ENCODE assay signal across 24 mouse cellular contexts in the genomic region with DNA sequence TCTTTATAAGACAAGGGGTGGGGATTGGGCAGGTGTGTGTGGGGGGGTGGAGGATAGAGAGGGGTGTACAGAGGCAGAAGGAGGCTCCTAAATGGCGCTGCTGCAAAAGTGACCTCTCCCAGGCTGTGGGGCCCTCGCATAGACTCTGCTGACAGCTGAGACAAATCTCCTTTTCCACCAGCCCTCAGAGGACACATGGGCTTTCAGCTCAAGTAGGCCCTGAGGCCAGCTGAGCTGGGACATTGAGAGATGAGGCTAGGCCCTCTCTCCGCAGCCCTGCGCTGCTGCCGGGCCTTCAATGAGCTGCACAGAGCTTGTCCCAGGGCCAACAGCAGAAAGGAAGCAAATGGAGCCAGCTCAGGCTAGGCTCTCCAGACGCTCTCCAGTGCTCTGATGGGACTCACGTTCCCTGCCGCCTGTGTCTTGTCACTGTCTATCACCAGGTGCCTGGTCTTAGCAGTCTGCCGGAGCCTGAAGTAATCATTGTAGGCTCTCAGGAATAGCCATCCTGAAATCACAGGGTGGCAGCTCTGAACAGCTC. TPM values are rescaled to one million over a fixed set of nuclear protein-coding genes. Genes with fewer than 3 reads are reported as not detected.
A peak's percentile ranks its signal among the peaks of the same experiment; 100 is the strongest.
DNase-seq lines count a peak whose midpoint lies in the region; ATAC-seq and TF ChIP-seq lines count a peak whose summit lies in the region.
"Had no signal": no experiment of that assay in that cellular context is flagged by ENCODE, and none has a peak within 500 bp of the region (broad histone marks: within the 10 kb centered on the region; RNA-seq: fewer than 3 reads in every experiment).

No protein-coding gene starts in this region.

- DNase-seq in embryonic facial prominence, embryonic 14.5 days (ENCODE audit: low spot score): no peak
- DNase-seq in embryonic facial prominence, embryonic 10.5 days (ENCODE audit: low spot score): no peak
- no peak for DNase-seq in hindbrain, postnatal 0 days (ENCODE audit: low spot score)
- no peak for DNase-seq in midbrain, embryonic 14.5 days
- DNase-seq in frontal cortex, postnatal 36 days (ENCODE audit: low spot score in 2 of 2): no peak
- no peak for DNase-seq in left cerebral cortex, adult 2 months (ENCODE audit: extremely low spot score in 1 of 2, low spot score in 2 of 2)
- DNase-seq: adrenal gland, adult 8-10 months; cerebellum, adult 9-10 months; gastrocnemius, postnatal 36 days; kidney, adult 2 months; kidney, postnatal 36 days; lung, embryonic 14.5 days; lung, postnatal 4 days; retina, postnatal 1 day; thymus, postnatal 14 days had no signal

- no peaks in the 10 kb centered on the region for H3K27me3 ChIP-seq in embryonic facial prominence, embryonic 14.5 days (replicated peaks; ENCODE audit: control insufficient read depth, insufficient read depth, low read length)
- H3K27me3 ChIP-seq in embryonic facial prominence, embryonic 10.5 days (replicated peaks; ENCODE audit: low read depth, poor library complexity, severe bottlenecking): peaks cover 11% of the 10 kb centered on the region
- no peaks in the 10 kb centered on the region for H3K27me3 ChIP-seq in hindbrain, embryonic 12.5 days
- H3K27me3 ChIP-seq in hindbrain, postnatal 0 days (ENCODE audit: insufficient read depth, low read length): no peaks in the 10 kb centered on the region
- H3K27me3 ChIP-seq in midbrain, embryonic 15.5 days (replicated peaks): no peaks in the 10 kb centered on the region
- no peaks in the 10 kb centered on the region for H3K27me3 ChIP-seq in midbrain, embryonic 14.5 days (ENCODE audit: control insufficient read depth, insufficient read depth, low read length)
- H3K27me3 ChIP-seq: embryonic facial prominence, embryonic 12.5 days; heart, embryonic 12.5 days; limb, embryonic 12.5 days; Patski had no signal

- peaks cover 4% of the 10 kb centered on the region; the same call in 1 of the 2 replicates for H3K4me1 ChIP-seq in embryonic facial prominence, embryonic 14.5 days (ENCODE audit: control insufficient read depth, insufficient read depth, low read length)
- H3K4me1 ChIP-seq in embryonic facial prominence, embryonic 10.5 days: peaks cover 20% of the 10 kb centered on the region; the same call in 1 of the 2 replicates
- H3K4me1 ChIP-seq in hindbrain, embryonic 12.5 days: peaks cover 15% of the 10 kb centered on the region; the same call in 1 of the 2 replicates
- no peaks in the 10 kb centered on the region for H3K4me1 ChIP-seq in hindbrain, postnatal 0 days (ENCODE audit: insufficient read depth, low read length)
- peaks cover 6% of the 10 kb centered on the region for H3K4me1 ChIP-seq in midbrain, embryonic 15.5 days
- no peaks in the 10 kb centered on the region for H3K4me1 ChIP-seq in midbrain, embryonic 14.5 days (ENCODE audit: control insufficient read depth, insufficient read depth, low read length)
- H3K4me1 ChIP-seq: embryonic facial prominence, embryonic 12.5 days had no signal

- TF ChIP-seq CTCF in hindbrain, postnatal 0 days (IDR thresholded peaks at IDR 0.05; ENCODE audit: low read depth): no peak
- no peak for TF ChIP-seq CTCF in left cerebral cortex, adult 2 months (IDR thresholded peaks at IDR 0.05)

- no peak overlapping the region for H3K27ac ChIP-seq in embryonic facial prominence, embryonic 14.5 days (replicated peaks; ENCODE audit: low read depth, low read length)
- no peak overlapping the region for H3K27ac ChIP-seq in embryonic facial prominence, embryonic 10.5 days (replicated peaks)
- no peak overlapping the region for H3K27ac ChIP-seq in hindbrain, embryonic 12.5 days
- no peak overlapping the region for H3K27ac ChIP-seq in hindbrain, postnatal 0 days
- H3K27ac ChIP-seq in midbrain, embryonic 15.5 days: 0 out of 2 replicates have a peak overlapping the region, but pooled peaks have one; percentile 2
- no peak overlapping the region for H3K27ac ChIP-seq in midbrain, embryonic 14.5 days (replicated peaks; ENCODE audit: low read depth, low read length)
- H3K27ac ChIP-seq in left cerebral cortex, adult 2 months: no peak overlapping the region
- H3K27ac ChIP-seq: embryonic facial prominence, embryonic 12.5 days; limb, embryonic 12.5 days; liver, embryonic 12.5 days had no signal

- 52% methylated on average over 9 of the region's 9 CpGs for WGBS in embryonic facial prominence, embryonic 14.5 days
- WGBS in embryonic facial prominence, embryonic 10.5 days: 69% methylated on average over 9 of the region's 9 CpGs
- WGBS in hindbrain, embryonic 12.5 days: 52% methylated on average over 9 of the region's 9 CpGs
- 41% methylated on average over 9 of the region's 9 CpGs for WGBS in hindbrain, postnatal 0 days
- WGBS in midbrain, embryonic 15.5 days: 50% methylated on average over 9 of the region's 9 CpGs
- 58% methylated on average over 9 of the region's 9 CpGs for WGBS in midbrain, embryonic 14.5 days

- H3K4me3 ChIP-seq in embryonic facial prominence, embryonic 14.5 days (ENCODE audit: low read depth, low read length): no peak overlapping the region
- no peak overlapping the region for H3K4me3 ChIP-seq in embryonic facial prominence, embryonic 10.5 days
- H3K4me3 ChIP-seq in hindbrain, embryonic 12.5 days: no peak overlapping the region
- no peak overlapping the region for H3K4me3 ChIP-seq in hindbrain, postnatal 0 days (ENCODE audit: low read length)
- no peak overlapping the region for H3K4me3 ChIP-seq in midbrain, embryonic 15.5 days
- H3K4me3 ChIP-seq in midbrain, embryonic 14.5 days (replicated peaks; ENCODE audit: low read depth, low read length): no peak overlapping the region
- no peak overlapping the region for H3K4me3 ChIP-seq in left cerebral cortex, adult 2 months
- H3K4me3 ChIP-seq: embryonic facial prominence, embryonic 12.5 days; heart, embryonic 12.5 days; limb, embryonic 12.5 days; liver, embryonic 12.5 days; myocyte had no signal

- H3K36me3 ChIP-seq in embryonic facial prominence, embryonic 14.5 days (ENCODE audit: control insufficient read depth, insufficient read depth, low read length): no peaks in the 10 kb centered on the region
- no peaks in the 10 kb centered on the region for H3K36me3 ChIP-seq in embryonic facial prominence, embryonic 10.5 days (replicated peaks)
- no peaks in the 10 kb centered on the region for H3K36me3 ChIP-seq in hindbrain, embryonic 12.5 days
- no peaks in the 10 kb centered on the region for H3K36me3 ChIP-seq in hindbrain, postnatal 0 days (ENCODE audit: insufficient read depth, low read length)
- no peaks in the 10 kb centered on the region for H3K36me3 ChIP-seq in midbrain, embryonic 15.5 days (replicated peaks)
- H3K36me3 ChIP-seq in midbrain, embryonic 14.5 days (ENCODE audit: control insufficient read depth, insufficient read depth, low read length): no peaks in the 10 kb centered on the region
- H3K36me3 ChIP-seq: embryonic facial prominence, embryonic 12.5 days; heart, embryonic 12.5 days; limb, embryonic 12.5 days; liver, embryonic 12.5 days had no signal

- H3K9me3 ChIP-seq in embryonic facial prominence, embryonic 14.5 days (ENCODE audit: control insufficient read depth, low read length): no peaks in the 10 kb centered on the region
- H3K9me3 ChIP-seq in embryonic facial prominence, embryonic 10.5 days: no peaks in the 10 kb centered on the region
- H3K9me3 ChIP-seq in hindbrain, embryonic 12.5 days (replicated peaks): no peaks in the 10 kb centered on the region
- no peaks in the 10 kb centered on the region for H3K9me3 ChIP-seq in hindbrain, postnatal 0 days (ENCODE audit: low read length)
- H3K9me3 ChIP-seq in midbrain, embryonic 15.5 days: no peaks in the 10 kb centered on the region
- H3K9me3 ChIP-seq in midbrain, embryonic 14.5 days (ENCODE audit: control insufficient read depth, low read length): no peaks in the 10 kb centered on the region
- H3K9me3 ChIP-seq: embryonic facial prominence, embryonic 12.5 days; heart, embryonic 12.5 days; limb, embryonic 12.5 days; liver, embryonic 12.5 days had no signal

- intact Hi-C loops in left cerebral cortex, adult 2 months (cut with DNase I): no loop called here

- H3K4me2 ChIP-seq in embryonic facial prominence, embryonic 14.5 days (ENCODE audit: low read depth, low read length): no peak overlapping the region
- no peak overlapping the region for H3K4me2 ChIP-seq in hindbrain, embryonic 12.5 days (replicated peaks)
- H3K4me2 ChIP-seq in hindbrain, postnatal 0 days (ENCODE audit: low read depth, low read length): no peak overlapping the region
- H3K4me2 ChIP-seq in midbrain, embryonic 15.5 days: no peak overlapping the region
- H3K4me2 ChIP-seq in midbrain, embryonic 14.5 days (ENCODE audit: low read length): no peak overlapping the region
- H3K4me2 ChIP-seq: embryonic facial prominence, embryonic 12.5 days; heart, embryonic 12.5 days; limb, embryonic 12.5 days; liver, embryonic 12.5 days; lung, embryonic 14.5 days had no signal

- ATAC-seq in embryonic facial prominence, embryonic 14.5 days (ENCODE audit: low read depth): 0 out of 2 replicates have a peak, but pooled peaks have one; percentile 23
- ATAC-seq in hindbrain, embryonic 12.5 days (ENCODE audit: low FRiP score): peak; percentile 35
- no peak for ATAC-seq in hindbrain, postnatal 0 days
- no peak for ATAC-seq in midbrain, embryonic 15.5 days (replicated peaks)
- ATAC-seq in midbrain, embryonic 14.5 days (ENCODE audit: low FRiP score, low TSS enrichment): no peak
- ATAC-seq: forebrain, embryonic 16.5 days; liver, embryonic 12.5 days; Patski had no signal

- H3K9ac ChIP-seq in embryonic facial prominence, embryonic 14.5 days (ENCODE audit: low read depth, low read length): no peak overlapping the region
- no peak overlapping the region for H3K9ac ChIP-seq in hindbrain, embryonic 12.5 days
- H3K9ac ChIP-seq in hindbrain, postnatal 0 days (replicated peaks; ENCODE audit: low read length): no peak overlapping the region
- H3K9ac ChIP-seq in midbrain, embryonic 15.5 days: no peak overlapping the region
- H3K9ac ChIP-seq in midbrain, embryonic 14.5 days (replicated peaks; ENCODE audit: low read length): no peak overlapping the region
- H3K9ac ChIP-seq: embryonic facial prominence, embryonic 12.5 days; heart, embryonic 12.5 days; limb, embryonic 12.5 days; liver, embryonic 12.5 days; lung, embryonic 14.5 days had no signal

RNA-seq across cellular contexts. Expression of gene Nkain1, which starts 4.8 kb away (rescaled TPM):
- 3.6 and 4.7 TPM in 2 replicates for polyA plus RNA-seq in embryonic facial prominence, embryonic 14.5 days (2014; fragmentation: Nextera tagmentation; extraction: Ambion mirVana)
- 4.5 and 6.2 TPM in 2 replicates for polyA plus RNA-seq in embryonic facial prominence, embryonic 10.5 days (2016; fragmentation: Nextera tagmentation; extraction: Ambion mirVana)
- 13.9 and 16.2 TPM in 2 replicates for polyA plus RNA-seq in hindbrain, embryonic 12.5 days (2016; fragmentation: Nextera tagmentation; extraction: Ambion mirVana)
- total RNA-seq in hindbrain, postnatal 0 days (2014; rRNA removed): 313 and 323 TPM in 2 replicates
- polyA plus RNA-seq in hindbrain, postnatal 0 days (2015; fragmentation: Nextera tagmentation; extraction: Ambion mirVana): 10.1 and 10.2 TPM in 2 replicates
- 12.8 and 13.6 TPM in 2 replicates for polyA plus RNA-seq in midbrain, embryonic 15.5 days (2015; fragmentation: Nextera tagmentation; extraction: Ambion mirVana)
- 25.7 and 76.6 TPM in 2 replicates for polyA plus RNA-seq in midbrain, embryonic 14.5 days (2014; fragmentation: Nextera tagmentation; extraction: Ambion mirVana)
- 10 to 100 TPM; 28.2 to 29.8 TPM for total RNA-seq in left cerebral cortex, adult 2 months (2021)

Comparison
In these comparisons a context has a peak if more than half of its experiments do, and no peak if none do; other contexts are left out.
1. ATAC-seq: peak in embryonic facial prominence, embryonic 14.5 days (single experiment) and hindbrain, embryonic 12.5 days (single experiment); none in hindbrain, postnatal 0 days (single experiment), midbrain, embryonic 15.5 days (single experiment) and midbrain, embryonic 14.5 days (single experiment).